Mouse (Mus musculus) testis, adult 2 months (tissue): ENCODE results near the gene Pls1. TPM values are rescaled to one million over a fixed set of nuclear protein-coding genes. Genes with fewer than 3 reads are reported as not detected.
A peak's percentile ranks its signal among the peaks of the same experiment; 100 is the strongest.

ENCODE experiments used
- H3K27ac ChIP-seq: fragments of 200-500 bp; 2 replicates; pipeline ENCODE4 v1.5.1; 2012; ENCODE audit warnings: low read depth, low read length; ENCODE audit not compliant: control insufficient read depth, insufficient read depth
- H3K27me3 ChIP-seq: fragments of 200-500 bp; 2 replicates; pipeline ENCODE4 v1.6.1; 2012; ENCODE audit warnings: mild to moderate bottlenecking, low read length, moderate library complexity; ENCODE audit not compliant: control insufficient read depth, insufficient read depth
- H3K36me3 ChIP-seq: fragments of 200-500 bp; 2 replicates; pipeline ENCODE4 v1.6.1; 2012; ENCODE audit warnings: mild to moderate bottlenecking, low read length; ENCODE audit not compliant: control insufficient read depth, insufficient read depth
- H3K4me1 ChIP-seq: fragments of 200-500 bp; 2 replicates; pipeline ENCODE4 v1.6.1; 2012; ENCODE audit warnings: low read length; ENCODE audit not compliant: control insufficient read depth, insufficient read depth
- H3K4me3 ChIP-seq: fragments of 200-500 bp; 2 replicates; pipeline ENCODE4 v1.5.1; 2012; ENCODE audit warnings: low read depth, mild to moderate bottlenecking, low read length, moderate library complexity, mixed read lengths; ENCODE audit not compliant: control insufficient read depth
- CTCF ChIP-seq: fragments of 200-500 bp; IDR thresholded peaks from 2 replicates; pipeline ENCODE4 v1.5.1; 2012; ENCODE audit warnings: low read depth, mild to moderate bottlenecking, inconsistent platforms, low read length, moderate library complexity; ENCODE audit not compliant: control insufficient read depth, insufficient read depth, insufficient replicate concordance
- POLR2A ChIP-seq: fragments of 200-500 bp; IDR thresholded peaks from 2 replicates; pipeline ENCODE4 v1.6.1; 2012; ENCODE audit warnings: low read depth, mild to moderate bottlenecking, inconsistent platforms, low read length, moderate library complexity; ENCODE audit not compliant: control insufficient read depth
- polyA plus RNA-seq: library from polyadenylated mRNA; depleted of rRNA; stranded (reverse); fragments of >200 nt; gene quantifications from 2 replicates; pipeline ENCODE4 v1.2.3, GENCODE M21; 2012

Pls1 gene
- polyA plus RNA-seq, 1 experiment = 0.70 TPM

DNA sequence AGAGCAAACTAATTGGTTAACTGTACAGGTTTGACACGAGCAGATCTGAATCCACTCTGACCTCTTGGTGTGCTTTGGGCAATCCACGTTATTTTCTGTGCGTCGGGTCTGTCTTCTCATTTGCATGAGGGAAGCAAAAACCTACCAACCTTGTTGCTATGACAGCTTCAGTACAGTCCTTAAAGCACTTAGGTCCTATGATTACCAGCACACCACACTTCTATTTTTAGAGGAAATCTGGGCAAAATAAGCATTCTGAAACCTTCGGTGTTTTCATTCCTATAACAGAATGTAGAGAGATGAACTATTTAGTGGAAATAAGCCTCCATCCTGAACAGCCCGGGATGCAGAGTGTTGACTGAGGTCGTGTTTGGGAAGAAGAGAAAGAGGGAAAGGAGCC is 22.6 kb downstream of the Pls1 start:
- TF ChIP-seq CTCF (no peak), POLR2A (no peak)
- no peaks in the 10 kb centered on the region; the same call in 1 of the 2 replicates for H3K4me1 ChIP-seq
- H3K27me3 ChIP-seq = no peaks in the 10 kb centered on the region
- H3K36me3 ChIP-seq = no peaks in the 10 kb centered on the region
- no peak overlapping the region for H3K4me3 ChIP-seq
- no peak overlapping the region for H3K27ac ChIP-seq

DNA sequence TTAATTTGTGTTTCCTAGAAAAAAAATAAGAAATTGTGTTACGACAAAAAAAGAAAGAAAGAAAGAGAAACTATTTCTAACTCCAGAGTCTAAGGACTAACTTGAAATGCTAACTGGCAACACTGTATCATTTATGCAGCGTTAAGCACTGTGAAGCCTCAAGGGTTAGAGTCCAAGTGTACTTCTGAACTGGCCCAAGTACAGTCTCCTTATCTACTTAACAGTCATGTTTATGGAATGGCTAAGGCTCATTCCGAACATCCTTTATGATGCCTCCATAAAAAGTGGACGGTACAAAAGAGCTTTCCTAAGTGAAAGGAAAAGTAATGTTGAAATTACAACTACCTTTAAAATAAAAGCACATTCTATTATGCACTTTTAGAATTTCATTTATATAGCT is 29.4 kb downstream of the Pls1 start:
- no peaks in the 10 kb centered on the region for H3K4me1 ChIP-seq
- TF ChIP-seq POLR2A (no peak), CTCF (no peak)
- no peaks in the 10 kb centered on the region for H3K27me3 ChIP-seq
- H3K4me3 ChIP-seq = no peak overlapping the region
- H3K27ac ChIP-seq = no peak overlapping the region
- no peaks in the 10 kb centered on the region for H3K36me3 ChIP-seq

DNA sequence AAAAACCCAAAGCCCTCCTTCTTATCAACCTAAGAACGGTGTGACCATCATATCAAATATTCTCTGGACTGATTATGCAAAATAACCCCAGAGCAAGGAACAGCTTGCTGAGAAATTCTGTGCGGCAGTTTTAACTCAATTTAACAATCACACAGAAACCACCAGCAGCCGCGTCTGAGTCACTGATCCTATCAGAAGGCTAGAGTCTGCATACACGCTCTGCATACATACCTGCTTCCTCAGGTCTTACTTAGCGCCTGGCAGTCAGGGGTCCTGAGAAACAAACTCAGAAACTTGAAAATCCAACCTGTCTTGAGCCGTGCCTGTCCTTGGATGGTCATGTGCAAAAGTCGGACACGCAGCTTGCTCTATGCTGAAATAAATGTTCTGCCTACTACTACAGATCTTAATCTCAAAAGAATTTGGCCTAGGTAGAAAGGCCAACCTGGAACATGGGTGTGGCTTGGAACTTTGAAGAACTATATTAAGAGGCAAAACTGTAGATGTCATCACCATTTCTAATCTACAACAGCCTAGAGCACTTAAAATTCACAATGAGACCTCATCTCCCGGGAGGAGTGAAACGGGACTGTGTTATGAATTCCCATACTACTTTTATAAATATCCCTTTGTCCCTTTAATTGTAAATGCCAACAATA is 30.0 kb downstream of the Pls1 start:
- Histone ChIP-seq H3K27me3 (no peaks in the 10 kb centered on the region), H3K36me3 (no peaks in the 10 kb centered on the region), H3K4me1 (no peaks in the 10 kb centered on the region), H3K27ac (no peak overlapping the region), H3K4me3 (no peak overlapping the region)
- TF ChIP-seq CTCF (no peak), POLR2A (no peak)

DNA sequence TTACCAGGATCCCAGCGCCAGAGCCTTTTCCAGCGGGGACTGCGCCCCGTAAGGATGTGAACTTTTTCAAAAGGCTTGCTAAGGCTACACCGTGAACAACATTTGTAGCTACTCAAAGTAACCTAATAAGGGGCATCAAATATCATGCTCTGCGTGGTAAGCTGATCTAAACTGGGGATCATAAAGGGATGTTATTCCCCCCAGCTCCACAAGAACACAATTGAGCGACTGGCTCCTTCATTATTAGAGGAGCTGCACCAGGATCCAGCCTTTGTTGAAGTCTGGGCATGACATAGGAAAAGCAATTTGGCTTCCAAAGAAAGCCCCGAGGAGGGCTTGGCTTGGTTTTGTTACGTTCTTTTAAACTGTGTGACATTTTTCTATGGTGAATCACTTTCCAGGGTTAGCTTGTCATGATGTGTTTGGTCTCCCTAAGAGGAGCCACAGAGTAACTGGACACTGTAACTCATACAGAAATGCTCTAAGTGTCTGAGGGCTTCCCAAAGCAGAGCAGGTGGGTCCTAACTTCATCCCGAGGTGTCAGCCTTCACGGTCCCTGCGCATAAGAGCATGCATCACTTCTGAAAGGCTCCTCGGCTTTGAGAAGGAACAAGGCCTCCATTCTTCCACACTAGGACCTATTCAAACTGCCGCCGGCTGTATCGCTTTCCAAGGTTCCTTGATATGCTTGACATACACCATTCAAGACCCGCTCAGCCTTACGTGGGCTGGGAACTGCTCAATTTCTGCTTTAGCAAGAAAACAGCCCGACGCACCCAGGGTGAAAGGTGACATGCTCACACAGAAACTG is 31.2 kb downstream of the Pls1 start:
- Histone ChIP-seq H3K27me3 (no peaks in the 10 kb centered on the region), H3K27ac (no peak overlapping the region), H3K4me1 (no peaks in the 10 kb centered on the region), H3K36me3 (no peaks in the 10 kb centered on the region), H3K4me3 (no peak overlapping the region)
- TF ChIP-seq CTCF (no peak), POLR2A (no peak)

DNA sequence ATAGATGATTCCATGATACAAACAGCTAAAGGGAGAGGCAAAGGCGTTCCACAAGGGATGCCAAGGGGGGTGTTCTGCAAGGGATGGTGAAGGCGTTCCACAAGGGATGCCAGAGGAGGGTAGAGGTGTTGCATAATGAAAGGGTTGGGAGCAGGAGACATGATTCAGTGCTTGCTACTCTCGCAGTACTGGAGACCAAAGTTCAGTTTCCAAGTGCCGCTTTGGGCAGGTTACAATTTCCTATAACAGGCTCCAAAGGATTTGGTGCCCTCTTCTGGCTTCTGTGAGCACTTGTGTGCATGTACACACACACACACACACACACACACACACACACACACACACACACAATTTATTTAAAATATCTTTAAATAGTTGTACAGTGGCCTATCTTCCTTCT is 33.3 kb downstream of the Pls1 start:
- H3K27ac ChIP-seq = no peak overlapping the region
- H3K4me3 ChIP-seq = no peak overlapping the region
- H3K4me1 ChIP-seq = no peaks in the 10 kb centered on the region
- no peak for TF ChIP-seq CTCF
- no peak for TF ChIP-seq POLR2A
- no peaks in the 10 kb centered on the region for H3K36me3 ChIP-seq
- no peaks in the 10 kb centered on the region for H3K27me3 ChIP-seq

DNA sequence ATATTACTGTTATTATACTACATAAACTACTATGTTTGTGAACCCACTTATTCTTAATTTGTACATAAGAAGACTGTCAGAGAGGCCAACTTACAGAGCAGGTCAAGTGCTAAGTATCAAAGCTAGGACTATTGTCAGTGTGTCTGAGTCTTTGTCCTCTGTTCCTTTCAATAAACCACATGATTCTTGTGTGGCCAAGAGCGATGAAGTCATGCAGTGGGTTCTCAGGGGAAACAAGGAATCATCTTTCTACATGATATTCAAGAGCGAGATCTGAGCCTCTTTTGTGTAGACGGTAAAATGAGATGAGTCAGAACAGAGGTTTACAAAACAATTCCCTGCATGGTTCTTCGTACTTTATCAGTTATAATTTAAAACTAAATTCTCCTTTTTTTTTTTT is 35.5 kb downstream of the Pls1 start:
- peaks cover 3% of the 10 kb centered on the region for H3K4me1 ChIP-seq
- no peaks in the 10 kb centered on the region for H3K36me3 ChIP-seq
- no peak overlapping the region for H3K4me3 ChIP-seq
- no peak overlapping the region for H3K27ac ChIP-seq
- TF ChIP-seq CTCF = no peak
- TF ChIP-seq POLR2A = no peak
- H3K27me3 ChIP-seq = no peaks in the 10 kb centered on the region

DNA sequence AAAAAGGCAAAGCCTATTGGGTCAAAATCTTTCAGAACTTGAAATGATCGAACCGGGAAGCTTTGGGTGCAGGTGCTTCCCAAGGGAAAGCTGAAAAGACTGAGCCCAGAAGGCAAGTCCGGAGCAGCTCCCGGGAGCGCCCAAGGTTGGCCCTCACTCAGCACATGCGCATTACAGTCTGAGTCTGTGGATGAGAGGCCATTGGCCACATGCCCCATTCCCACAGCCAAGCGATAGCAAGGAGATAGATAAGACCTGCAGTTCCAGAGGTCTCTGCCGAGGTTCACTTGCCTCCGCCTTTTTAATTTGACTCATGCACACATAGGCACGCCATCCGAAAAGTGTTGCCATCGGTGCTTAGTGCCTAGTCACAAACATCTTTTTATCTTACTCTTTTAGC is 39.7 kb downstream of the Pls1 start:
- peak overlapping the region; percentile 74 for H3K4me3 ChIP-seq
- TF ChIP-seq CTCF = no peak
- TF ChIP-seq POLR2A = no peak
- H3K36me3 ChIP-seq = no peaks in the 10 kb centered on the region
- no peak overlapping the region for H3K27ac ChIP-seq
- H3K4me1 ChIP-seq = peaks cover 3% of the 10 kb centered on the region
- no peaks in the 10 kb centered on the region for H3K27me3 ChIP-seq

DNA sequence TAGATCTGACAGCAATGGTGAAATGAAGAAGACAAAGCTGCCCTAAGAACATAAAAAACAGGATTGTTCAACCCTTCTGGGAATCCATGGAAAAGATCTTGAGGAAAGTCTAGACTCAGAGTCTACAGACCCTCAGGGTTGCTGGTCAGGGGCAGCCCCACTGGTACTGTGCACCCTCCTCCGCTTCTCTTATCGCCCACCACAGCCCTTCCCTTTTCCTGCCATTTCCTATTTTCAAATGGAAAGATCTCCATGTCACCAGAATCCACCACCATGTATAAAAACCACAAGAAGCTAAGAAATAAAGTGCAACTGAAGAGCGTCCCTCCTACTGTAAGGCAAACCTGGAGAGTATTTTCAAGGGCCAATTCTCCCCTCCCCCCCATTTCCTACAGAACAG is 41.3 kb downstream of the Pls1 start:
- H3K27me3 ChIP-seq = no peaks in the 10 kb centered on the region
- H3K4me1 ChIP-seq = peaks cover 3% of the 10 kb centered on the region
- no peaks in the 10 kb centered on the region for H3K36me3 ChIP-seq
- TF ChIP-seq POLR2A = no peak
- no peak for TF ChIP-seq CTCF
- H3K4me3 ChIP-seq = no peak overlapping the region
- no peak overlapping the region for H3K27ac ChIP-seq
